Mouse (Mus musculus): Measurements from ENCODE around the gene H2al2a.
A peak's percentile ranks its signal among the peaks of the same experiment; 100 is the strongest.

Gene H2al2a

DNA sequence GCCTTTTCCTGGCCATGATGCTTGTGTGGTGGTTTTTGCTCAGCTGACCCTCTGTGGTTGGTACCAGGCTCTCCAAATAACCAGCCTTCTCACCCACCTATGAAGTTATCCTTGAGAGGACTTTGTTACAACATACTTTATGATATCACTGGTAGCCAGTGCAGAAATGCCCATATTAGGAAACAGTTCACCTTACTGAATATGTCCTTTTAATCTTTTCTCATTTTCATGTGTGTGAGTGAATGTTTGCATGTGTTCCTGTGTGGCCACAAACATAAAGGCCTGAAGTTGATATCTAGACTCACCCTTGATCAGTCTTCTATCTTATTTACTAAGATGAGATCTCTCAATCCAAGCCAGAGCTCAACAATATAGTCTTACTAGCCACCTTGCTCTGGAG, at the start of gene H2al2a:
H2al2a (minus strand) TSS at position 101 of the 400 bp plus-strand sequence.
- no peak for DNase-seq (ENCODE audit: low spot score in 2 of 2)

DNA sequence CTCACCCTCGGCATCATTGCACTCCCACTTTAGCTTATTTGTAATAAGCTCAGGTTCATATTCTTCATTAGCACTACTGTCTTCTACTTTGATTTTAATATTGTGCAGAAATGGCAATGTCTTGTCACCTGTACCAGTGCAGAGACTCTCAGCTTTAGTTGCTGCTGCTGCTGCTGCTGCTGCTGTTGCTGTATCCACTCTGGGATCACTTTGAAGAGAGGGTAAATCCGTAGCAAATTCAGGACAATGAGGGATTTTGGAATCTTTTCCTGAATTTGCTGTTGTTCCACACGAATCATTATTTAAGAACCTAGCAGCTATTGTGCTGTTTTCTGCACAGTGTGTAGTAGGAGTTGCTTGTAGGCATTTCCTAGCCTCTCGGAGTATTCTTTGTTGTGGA, 49.4 kb upstream of the H2al2a start:
- DNase-seq (ENCODE audit: low spot score in 2 of 2): no peak

DNA sequence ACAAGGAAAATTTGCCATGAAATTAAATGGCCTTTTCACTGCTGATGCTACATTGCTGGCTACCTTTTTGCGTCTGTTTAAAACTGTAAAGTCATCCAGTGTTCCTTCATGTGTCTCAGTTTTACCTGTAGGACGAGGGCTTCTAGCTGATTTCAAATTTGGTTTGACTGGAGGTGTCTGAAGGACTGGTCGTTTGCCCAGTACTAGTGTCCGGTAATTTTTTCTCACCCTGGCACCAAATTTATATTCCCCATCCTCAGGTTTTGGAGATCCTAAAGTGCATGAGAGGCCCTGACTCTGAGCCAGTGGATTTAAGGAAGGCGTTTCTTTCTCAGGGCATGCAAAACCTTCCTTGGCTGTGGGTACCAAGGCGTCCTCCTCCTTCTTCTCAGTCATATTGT, 49.0 kb upstream of the H2al2a start:
- no peak for DNase-seq (ENCODE audit: low spot score in 2 of 2)

DNA sequence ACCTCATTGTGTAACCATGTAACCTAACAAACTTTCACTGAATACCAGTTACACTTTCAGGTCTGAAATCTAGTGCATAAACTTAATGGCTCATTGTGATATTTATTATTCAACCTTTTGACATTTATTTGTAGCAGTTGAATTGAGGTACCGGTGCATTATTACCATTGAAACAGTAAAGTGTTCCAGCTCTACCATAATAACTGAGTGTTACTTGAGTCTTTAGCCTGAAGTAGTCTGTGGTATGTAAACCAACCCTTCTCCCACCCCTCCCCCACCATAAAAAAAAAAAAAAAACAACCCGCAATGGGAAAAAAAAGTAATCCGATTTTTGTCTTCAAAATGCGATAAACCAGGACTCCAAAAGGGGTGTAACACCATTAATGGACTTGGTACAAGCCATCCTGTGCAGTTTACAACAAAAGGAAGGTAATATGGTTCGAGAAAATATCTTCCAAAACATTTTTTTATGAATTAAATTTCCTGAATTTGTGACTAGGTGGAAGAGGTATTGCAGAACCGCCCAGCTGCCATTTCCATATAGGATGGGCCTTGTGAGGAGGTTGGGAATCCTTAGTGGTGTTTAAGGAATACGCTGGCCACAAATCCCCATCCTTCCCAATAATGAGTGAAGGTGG, 48.5 kb upstream of the H2al2a start:
- DNase-seq (ENCODE audit: low spot score in 2 of 2): peak in 1 of 2 experiments; percentile 0

DNA sequence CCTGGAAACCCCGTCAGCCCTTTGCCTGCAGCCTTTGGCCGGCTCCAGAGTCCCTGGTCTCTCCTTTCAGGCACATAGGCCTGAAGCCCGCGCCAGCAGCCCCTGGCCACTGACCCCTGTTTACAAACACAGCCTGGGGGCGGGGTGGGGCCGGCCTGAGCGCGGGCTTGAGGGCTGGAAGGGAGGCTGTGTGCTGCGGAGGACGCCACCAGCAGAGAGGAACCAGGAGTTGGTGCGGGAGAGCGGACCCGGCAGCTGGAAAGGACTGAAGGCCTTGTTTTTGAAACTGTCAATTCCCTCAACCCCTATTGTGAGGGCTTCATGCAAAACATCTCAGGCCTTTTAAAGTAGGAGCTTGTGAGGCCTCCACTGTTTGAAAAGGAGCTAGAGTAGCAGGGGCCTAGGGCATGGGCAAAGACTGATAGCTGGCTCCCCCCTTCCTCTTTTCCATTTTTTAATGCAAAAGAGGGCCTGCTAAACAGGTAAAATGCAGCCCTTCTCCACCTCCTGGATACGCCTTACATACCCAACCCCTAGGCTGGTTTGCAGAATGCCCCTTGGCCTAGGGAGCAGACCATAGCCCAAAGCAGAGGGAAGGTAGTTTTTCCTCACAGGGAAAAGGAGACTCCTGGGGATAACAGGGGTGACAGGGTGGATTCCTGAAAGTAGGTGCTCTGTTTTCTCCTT, 44.6 kb upstream of the H2al2a start:
- peak in 1 of 2 experiments; percentile 69 for DNase-seq (ENCODE audit: low spot score in 2 of 2)

DNA sequence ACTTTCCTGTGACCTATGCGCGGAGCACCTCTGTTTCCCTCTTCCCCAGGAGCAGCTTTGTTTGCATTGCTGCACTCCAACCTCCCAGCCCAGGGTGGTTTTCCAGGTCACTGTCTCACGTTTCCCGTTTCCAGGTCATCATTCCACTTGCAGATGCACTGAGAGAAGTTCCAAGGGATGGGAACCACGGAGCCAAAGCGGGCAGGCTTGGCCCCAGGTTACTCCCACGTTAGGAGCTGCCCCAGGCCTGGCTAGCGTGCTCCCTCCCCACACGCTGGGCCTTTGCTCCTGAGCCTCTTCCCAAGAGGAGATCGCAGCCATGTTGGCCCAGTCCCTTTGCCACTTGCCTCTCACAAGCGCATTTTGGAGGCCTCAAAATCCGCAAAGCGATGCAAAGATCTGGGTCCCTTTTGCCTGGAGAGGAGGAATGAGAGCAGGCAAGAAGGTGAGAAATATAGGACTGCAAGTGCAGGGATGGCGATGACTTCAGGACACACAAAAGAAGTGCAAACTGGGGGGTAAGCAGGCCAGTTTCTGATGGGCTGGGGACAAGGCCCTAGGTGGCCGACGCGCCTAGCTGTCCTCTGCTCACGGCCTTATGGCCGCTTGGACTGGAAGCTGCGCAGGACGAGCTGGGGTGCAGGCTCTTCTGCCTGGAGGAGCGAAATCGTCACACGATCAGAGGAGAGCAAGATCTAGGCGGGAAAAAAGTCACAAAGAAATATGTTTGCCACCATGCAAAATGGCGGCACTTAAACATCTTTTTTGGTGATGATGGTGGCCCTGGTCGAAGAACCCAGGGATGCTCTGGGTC, 43.8 kb upstream of the H2al2a start:
- peak in 1 of 2 experiments; percentile 41 for DNase-seq (ENCODE audit: low spot score in 2 of 2)

DNA sequence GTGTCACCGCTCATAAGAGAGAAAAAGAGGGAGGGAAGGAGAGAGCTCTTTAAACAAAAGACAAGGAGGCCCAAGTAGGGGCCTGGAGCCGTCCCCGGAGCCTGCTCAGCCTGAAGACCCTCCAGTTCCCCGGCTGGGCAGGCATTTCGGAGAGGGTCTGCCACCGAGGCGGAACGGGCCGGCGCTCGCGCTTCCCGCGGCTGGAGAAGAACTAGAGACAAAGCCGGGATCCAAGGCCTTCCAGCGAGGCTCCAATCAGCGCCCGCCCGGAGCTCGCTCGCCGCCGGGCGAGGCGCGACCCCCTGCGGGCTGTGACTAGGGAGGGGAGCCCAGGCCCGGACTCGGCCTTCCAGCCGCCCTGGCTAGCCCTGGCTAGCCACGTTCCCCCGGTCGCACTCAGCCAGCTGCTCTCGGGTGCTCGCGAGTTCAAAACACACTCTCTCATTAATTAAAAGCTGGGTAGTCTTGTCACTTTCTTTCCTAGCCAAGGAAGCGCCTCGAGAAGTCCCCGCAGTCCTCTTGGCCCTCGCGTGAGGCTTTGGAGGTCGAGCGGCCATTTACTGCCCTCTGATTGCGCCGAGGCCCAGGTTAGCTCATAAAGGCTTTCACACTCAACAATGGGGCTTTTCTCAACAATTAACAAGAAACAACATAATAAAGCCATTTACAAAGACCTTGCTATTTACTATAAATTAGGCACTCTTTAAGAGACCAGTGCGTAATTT, 43.0 kb upstream of the H2al2a start:
- DNase-seq (ENCODE audit: low spot score in 2 of 2): peak in 1 of 2 experiments; percentile 64

DNA sequence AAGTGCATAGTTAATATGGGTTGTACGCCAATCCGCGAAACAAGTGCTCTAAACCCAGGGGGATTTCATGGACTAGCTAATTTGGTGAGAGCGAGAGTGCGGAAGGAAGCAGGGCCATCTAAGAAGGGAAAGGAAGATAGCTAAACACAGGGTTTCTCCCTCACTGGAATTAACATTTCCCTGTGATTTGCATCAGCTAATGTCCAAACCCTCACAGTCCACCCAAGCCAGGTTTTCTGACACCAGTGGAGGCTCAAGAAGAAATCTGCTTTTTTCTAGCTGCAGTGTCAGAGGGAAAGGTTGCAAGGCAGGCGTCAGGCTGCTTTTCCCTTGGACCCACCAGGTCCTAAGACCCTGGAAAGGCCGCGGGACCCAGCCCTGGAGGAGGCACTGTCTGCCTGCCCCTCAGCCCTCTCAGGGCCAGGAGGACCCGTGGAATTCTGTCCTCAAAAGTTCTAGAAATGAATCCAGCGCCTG, 42.2 kb upstream of the H2al2a start:
- no peak for DNase-seq (ENCODE audit: low spot score in 2 of 2)

DNA sequence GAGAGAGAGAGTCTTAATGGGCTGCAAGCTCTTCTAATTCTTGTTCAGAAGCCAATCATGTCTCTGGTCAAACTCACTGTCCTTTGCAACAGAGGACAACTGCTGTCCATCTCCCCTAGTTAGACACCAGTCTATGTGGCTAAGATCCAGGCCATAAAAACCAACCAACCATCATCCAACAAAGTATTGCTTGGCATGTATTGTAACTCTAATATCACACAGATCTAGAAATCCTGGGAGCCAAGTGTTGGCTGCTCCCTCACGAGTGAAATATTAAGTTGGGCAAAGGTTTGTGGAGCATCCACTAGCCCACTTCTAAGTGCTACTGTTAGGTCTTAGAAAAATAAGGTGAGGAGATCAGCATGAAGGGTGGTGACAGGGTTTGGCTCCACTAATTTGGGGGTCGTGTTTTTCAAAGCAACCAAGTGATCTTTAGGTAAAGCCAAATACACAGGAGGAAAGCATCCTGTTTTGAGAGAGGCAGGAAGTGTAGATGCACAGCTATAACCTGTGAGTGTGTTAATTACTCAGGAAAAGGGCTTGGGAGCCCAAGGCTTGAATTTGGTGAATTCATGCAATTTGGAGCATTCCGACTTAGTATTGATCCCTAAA, 41.5 kb upstream of the H2al2a start:
- DNase-seq (ENCODE audit: low spot score in 2 of 2): no peak

DNA sequence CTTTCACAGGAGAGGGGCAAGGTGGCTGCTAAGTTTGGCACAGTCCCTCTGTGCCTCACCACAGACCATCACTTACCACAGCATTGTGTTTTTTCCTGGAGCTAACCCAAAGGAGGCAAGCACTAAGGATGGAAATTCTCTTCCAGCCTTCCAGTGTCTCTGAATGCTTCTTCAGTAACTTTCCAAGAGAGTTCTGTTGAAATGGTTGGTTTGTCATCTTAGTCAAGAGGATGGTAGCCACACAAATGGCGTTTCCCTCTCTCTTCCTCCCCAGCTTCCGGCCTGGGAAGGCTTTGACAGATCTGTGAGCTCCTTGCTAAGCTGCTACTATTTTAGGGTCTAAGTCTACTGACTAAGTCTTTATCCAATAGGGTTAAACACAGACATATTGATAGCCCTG, 40.7 kb upstream of the H2al2a start, which contains the start of gene A930004D18Rik:
A930004D18Rik (minus strand) TSS at position 247 of the 400 bp plus-strand sequence.
- no peak for DNase-seq (ENCODE audit: low spot score in 2 of 2)

DNA sequence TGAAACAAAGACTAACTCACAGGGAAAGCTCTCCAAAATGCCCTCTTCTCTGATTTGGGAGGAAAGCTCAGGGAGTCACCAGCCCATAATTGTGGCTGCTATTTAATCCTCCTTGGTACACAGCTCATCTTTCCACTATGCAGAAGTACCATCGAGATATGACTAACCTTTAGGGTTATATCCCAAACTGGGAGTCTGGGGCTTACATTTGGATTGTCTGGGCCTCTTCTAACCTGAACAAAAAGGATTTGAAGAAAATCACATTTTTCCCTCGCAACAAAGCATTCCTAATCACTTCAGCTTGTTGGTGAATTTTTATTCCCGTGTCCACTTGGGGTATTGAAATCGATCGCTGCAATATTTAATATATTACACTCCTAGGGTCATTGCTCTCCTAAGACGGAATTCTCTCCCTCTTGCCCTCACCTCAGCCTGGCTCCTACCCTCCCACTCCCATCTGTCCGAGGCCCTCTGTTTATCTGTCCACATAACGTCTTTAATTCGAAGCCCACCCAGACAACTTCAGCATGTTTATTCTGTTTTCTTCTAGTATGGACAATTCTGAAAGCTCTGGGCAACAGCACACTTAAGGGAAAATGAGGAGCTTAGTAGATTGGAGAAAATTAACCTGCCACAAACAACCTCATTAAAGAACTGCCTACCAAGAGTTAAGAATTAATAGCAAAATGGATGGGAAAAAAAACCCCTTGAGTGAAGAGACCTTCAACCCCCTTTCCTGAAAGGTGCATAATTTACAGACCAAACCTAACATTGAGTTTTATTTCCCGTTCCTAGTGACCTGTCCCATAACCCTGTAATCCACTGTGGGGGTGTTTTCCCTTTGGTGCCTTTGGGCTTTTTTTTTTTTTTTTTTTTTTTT, 37.9 kb upstream of the H2al2a start:
- no peak for DNase-seq (ENCODE audit: low spot score in 2 of 2)

DNA sequence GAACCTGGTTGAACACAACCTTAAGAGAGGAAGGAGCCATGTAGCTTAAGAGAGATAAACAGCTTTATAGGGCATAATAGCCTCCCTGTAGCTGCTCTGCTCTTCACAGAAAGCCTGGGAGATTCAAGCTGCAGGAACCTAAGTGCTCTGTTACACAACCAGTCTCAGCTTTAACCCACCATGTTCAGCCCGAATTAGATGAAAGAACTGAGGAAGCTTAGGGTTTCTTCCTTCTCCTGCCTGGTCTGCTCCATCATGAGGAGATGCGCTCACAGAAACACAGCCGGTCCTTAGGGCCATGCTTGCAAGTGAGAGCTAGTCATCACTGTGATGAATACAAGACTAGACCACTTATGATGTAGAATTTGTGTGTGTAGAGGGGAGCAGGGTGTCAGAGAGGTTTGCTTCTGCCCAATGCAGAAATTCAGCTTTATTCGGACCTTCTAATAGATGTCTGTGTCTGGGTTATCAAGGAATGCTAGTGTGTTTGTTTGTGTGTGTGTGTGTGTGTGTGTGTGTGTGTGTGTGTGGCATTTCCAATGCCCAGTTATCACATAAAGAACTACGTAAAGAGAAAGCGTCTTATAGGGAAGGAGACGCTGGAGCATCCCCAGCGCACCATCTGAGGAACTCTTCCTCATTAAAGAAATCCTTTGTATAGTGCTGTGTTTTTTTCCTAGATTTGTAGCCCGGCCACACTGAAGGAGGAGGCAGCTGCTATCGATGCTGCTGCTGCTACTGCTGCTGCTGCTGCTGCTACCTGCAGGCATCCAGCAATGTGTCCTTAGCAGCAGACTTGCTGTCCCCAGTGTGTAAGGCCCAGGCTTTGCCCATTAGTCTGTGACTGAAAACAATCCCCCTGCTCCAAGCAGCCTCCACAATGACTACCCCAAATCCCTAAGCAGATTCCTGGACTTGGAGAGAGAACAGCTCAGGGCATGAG, 36.7 kb upstream of the H2al2a start:
- no peak for DNase-seq (ENCODE audit: low spot score in 2 of 2)

DNA sequence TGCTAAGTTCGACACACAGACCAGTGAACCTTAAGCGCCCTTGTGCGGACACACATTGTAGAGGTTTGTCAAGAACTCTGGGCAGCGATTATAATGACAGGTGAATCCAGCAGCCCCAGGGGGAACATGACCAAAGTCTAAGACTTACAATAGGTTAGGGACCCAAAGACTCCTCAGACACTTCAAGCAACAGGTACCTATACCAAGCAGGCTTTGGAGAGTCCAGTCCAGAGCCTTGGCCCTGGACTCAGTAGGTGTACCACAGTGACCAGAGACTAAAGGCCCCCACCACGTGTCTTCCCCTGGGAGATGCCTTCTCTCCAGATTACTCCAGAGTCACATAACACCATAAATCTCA, 35.8 kb upstream of the H2al2a start:
- DNase-seq (ENCODE audit: low spot score in 2 of 2): no peak

DNA sequence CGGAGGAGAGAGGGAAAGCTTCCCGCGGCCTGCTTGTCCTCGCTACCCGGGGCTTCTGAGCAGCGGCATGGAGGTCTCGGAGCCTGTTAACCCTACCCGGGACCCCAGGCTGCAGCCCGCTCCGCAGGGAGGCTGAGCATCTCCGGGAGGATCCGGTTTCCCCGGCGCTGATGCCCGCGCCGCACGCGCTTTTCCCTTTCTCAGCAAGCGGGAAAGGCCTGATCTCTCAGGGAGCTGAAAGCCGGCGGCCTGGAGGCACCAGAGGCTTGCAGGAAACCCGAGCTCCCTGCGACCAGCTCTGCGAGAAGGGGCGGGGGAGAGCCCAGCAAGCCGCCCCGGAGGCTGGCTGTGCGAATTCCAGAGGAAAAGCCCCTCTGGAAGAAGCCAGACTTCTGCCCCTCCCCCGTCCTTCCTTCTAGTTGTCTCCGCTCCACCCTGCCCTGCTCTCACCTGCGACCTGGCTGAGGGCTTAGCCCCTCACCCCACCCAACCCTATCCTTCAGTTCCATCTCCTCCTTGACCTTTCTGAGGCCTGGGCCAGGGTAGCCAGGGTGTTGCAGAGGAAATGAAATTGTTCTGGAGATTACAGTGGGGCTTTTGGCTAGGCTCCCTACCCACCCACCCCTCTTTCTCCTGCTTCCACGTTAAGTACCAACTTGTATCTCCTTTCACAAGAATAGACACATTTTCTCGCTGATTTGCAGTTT, 35.2 kb upstream of the H2al2a start:
- DNase-seq (ENCODE audit: low spot score in 2 of 2): peak in 1 of 2 experiments; percentile 52

DNA sequence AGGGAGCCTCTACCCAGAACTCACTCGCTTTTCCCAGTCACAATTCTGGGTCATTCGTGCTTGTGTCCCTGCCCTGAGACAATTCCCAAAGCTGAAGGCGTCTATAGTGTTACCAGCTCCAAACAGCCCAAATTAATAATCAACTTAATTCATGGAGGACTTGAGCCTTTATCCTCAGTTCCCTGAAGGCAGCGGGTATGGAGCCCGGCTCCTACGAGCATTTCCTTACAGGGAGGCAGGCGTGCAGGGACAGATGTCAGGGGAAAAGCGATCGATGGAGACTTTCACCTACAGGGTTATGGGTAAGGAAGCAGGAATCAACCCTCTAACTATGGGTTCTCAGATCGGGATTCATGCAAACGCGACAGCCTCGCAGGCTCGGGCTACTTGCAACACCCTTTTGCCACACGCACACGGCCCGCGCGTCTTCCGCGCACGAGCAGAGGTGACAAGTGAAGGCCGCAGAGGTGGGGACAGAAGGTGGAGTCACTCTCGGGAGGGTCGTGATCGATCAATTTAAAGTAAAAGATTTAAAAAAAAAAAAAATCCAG, 34.6 kb upstream of the H2al2a start:
- peak in 1 of 2 experiments; percentile 35 for DNase-seq (ENCODE audit: low spot score in 2 of 2)

DNA sequence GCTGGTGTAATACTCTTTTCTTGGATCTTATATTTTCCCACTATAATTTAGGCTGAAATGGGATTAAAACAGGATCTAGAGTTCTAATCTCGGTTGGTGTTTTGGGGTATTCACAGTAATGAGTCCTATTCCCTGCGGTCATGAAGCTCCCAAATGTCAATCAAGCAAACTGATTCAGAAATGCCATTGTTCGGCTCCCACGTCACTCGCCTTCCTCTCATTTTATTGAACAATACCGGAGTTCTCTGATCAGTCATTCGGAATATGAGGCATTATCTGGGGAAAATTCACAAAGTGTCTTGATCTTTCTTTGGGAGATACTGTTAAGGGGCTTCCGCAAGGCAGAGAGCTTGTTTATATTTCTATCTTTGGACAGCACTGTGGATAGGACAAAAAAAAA, 33.8 kb upstream of the H2al2a start:
- DNase-seq (ENCODE audit: low spot score in 2 of 2): no peak

DNA sequence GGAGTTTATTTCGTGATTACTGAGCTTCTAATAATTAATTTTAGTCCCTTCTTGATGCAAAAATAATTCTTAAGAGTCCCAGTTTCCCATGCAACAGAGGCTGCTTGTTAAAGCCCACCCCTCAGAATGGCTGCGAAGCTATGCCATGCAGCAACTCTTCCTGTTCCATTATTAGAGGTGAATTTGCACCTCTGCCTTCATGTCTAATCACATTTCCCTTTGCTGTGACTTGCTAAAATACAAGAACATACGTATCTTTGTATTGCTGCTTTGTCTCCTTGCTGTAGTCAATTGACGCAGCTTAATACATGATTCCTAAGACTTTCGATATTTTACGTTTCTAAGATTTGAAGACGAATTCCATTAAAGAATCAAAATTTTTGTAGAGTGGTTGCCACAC, 32.9 kb upstream of the H2al2a start:
- no peak for DNase-seq (ENCODE audit: low spot score in 2 of 2)

All from cerebellum, postnatal 4 days (tissue).